Mouse (Mus musculus): ENCODE measurements around the gene Pcolce. TPM values are rescaled to one million over a fixed set of nuclear protein-coding genes. Genes with fewer than 3 reads are reported as not detected.

The Pcolce gene
- polyA plus RNA-seq (2012; rRNA removed; ENCODE audit: low replicate concordance), result 33.2 and 49.9 TPM in 2 replicates

GRCm38 (mm10) chr5:137613550-137613949 lies at the start of gene Pcolce:
Gene Pcolce, minus strand, starts transcription at chr5:137613784.

GRCm38 (mm10) chr5:137645652-137646091 lies 32.1 kb upstream of the Pcolce start, which contains the start of gene Irs3:
Gene Irs3, minus strand, starts transcription at chr5:137645714.

GRCm38 (mm10) chr5:137641054-137641453 lies 27.5 kb upstream of the Pcolce start, which contains the start of gene Sap25:
Gene Sap25, plus strand, starts transcription at chr5:137641334.

GRCm38 (mm10) chr5:137628498-137629305 lies 15.1 kb upstream of the Pcolce start, which contains the start of the genes Fbxo24, Lrch4 and Gm20605:
Gene Fbxo24, minus strand, starts transcription at chr5:137629002.
Gene Lrch4, plus strand, starts transcription at chr5:137629121.
Gene Gm20605, plus strand, starts transcription at chr5:137629175.

GRCm38 (mm10) chr5:137600619-137601364 lies 12.8 kb downstream of the Pcolce start, which contains the start of gene Mospd3:
Gene Mospd3, minus strand, starts transcription at chr5:137601058.

GRCm38 (mm10) chr5:137569665-137570064 lies 43.9 kb downstream of the Pcolce start, which contains the start of gene Tfr2:
Gene Tfr2, plus strand, starts transcription at chr5:137569840.

Other genes starting within 250 kb of the Pcolce start
- gene Zan, start 136.7 kb downstream of the Pcolce start, polyA plus RNA-seq (2012; rRNA removed; ENCODE audit: low replicate concordance), result 0.88 and 2.8 TPM in 2 replicates
- 37.9 and 47.1 TPM in 2 replicates for gene Pop7, start 111.3 kb downstream of the Pcolce start, polyA plus RNA-seq (2012; rRNA removed; ENCODE audit: low replicate concordance)
- 11.8 and 16.6 TPM in 2 replicates for gene Gigyf1, start 95.2 kb downstream of the Pcolce start, polyA plus RNA-seq (2012; rRNA removed; ENCODE audit: low replicate concordance)
- not detected in 2 replicates for gene Epo, start 80.5 kb downstream of the Pcolce start, polyA plus RNA-seq (2012; rRNA removed; ENCODE audit: low replicate concordance)
- 831 and 1,332 TPM in 2 replicates for gene Gnb2, start 80.3 kb downstream of the Pcolce start, polyA plus RNA-seq (2012; rRNA removed; ENCODE audit: low replicate concordance)
- 1.1 TPM in 2 replicates for gene Actl6b, start 60.3 kb downstream of the Pcolce start, polyA plus RNA-seq (2012; rRNA removed; ENCODE audit: low replicate concordance)
- 0.81 and 1.1 TPM in 2 replicates for gene Tfr2, start 43.9 kb downstream of the Pcolce start, polyA plus RNA-seq (2012; rRNA removed; ENCODE audit: low replicate concordance)
- gene Mospd3, start 12.7 kb downstream of the Pcolce start, polyA plus RNA-seq (2012; rRNA removed; ENCODE audit: low replicate concordance), result 135 and 239 TPM in 2 replicates
- 0.18 and 0.78 TPM in 2 replicates for gene Fbxo24, start 15.2 kb upstream of the Pcolce start, polyA plus RNA-seq (2012; rRNA removed; ENCODE audit: low replicate concordance)
- gene Lrch4, start 15.3 kb upstream of the Pcolce start, polyA plus RNA-seq (2012; rRNA removed; ENCODE audit: low replicate concordance), result 33.9 and 56.3 TPM in 2 replicates
- gene Gm20605, start 15.4 kb upstream of the Pcolce start, polyA plus RNA-seq (2012; rRNA removed; ENCODE audit: low replicate concordance), result 22.3 and 27.1 TPM in 2 replicates
- 114 and 144 TPM in 2 replicates for gene Sap25, start 27.6 kb upstream of the Pcolce start, polyA plus RNA-seq (2012; rRNA removed; ENCODE audit: low replicate concordance)
- gene Irs3, start 31.9 kb upstream of the Pcolce start, polyA plus RNA-seq (2012; rRNA removed; ENCODE audit: low replicate concordance), result 0.40 and 1.2 TPM in 2 replicates
- 16.4 and 20.6 TPM in 2 replicates for gene Agfg2, start 70.9 kb upstream of the Pcolce start, polyA plus RNA-seq (2012; rRNA removed; ENCODE audit: low replicate concordance)
- gene Nyap1, start 127.8 kb upstream of the Pcolce start, polyA plus RNA-seq (2012; rRNA removed; ENCODE audit: low replicate concordance), result 13.8 and 23.5 TPM in 2 replicates
- gene Tsc22d4, start 131.9 kb upstream of the Pcolce start, polyA plus RNA-seq (2012; rRNA removed; ENCODE audit: low replicate concordance), result 136 and 297 TPM in 2 replicates
- gene Ppp1r35, start 165.1 kb upstream of the Pcolce start, polyA plus RNA-seq (2012; rRNA removed; ENCODE audit: low replicate concordance), result 44.3 and 72.5 TPM in 2 replicates
- gene Mepce, start 173.9 kb upstream of the Pcolce start, polyA plus RNA-seq (2012; rRNA removed; ENCODE audit: low replicate concordance), result 17.6 and 30.8 TPM in 2 replicates
- gene Zcwpw1, start 174.0 kb upstream of the Pcolce start, polyA plus RNA-seq (2012; rRNA removed; ENCODE audit: low replicate concordance), result not detected in 2 replicates
- gene Pilra, start 222.5 kb upstream of the Pcolce start, polyA plus RNA-seq (2012; rRNA removed; ENCODE audit: low replicate concordance), result 3.1 and 9.7 TPM in 2 replicates
- 3.0 and 3.9 TPM in 2 replicates for gene Pilrb1, start 244.3 kb upstream of the Pcolce start, polyA plus RNA-seq (2012; rRNA removed; ENCODE audit: low replicate concordance)